In genomic region chr12:80577049-80577448, GRCm38 (mm10) we compare ENCODE assay signal across 9 mouse cellular contexts. TPM values are rescaled to one million over a fixed set of nuclear protein-coding genes. Genes with fewer than 3 reads are reported as not detected.
DNase-seq lines count a peak whose midpoint lies in the region; ATAC-seq and TF ChIP-seq lines count a peak whose summit lies in the region.
"Had no signal": no experiment of that assay in that cellular context is flagged by ENCODE, and none has a peak within 500 bp of the region (broad histone marks: within the 10 kb centered on the region; RNA-seq: fewer than 3 reads in every experiment).

No protein-coding gene starts in this region.

- H3K9ac ChIP-seq in MEL (ENCODE audit: control insufficient read depth, low read depth, low read length, poor library complexity, severe bottlenecking) = no peak overlapping the region
- H3K9ac ChIP-seq: liver, embryonic 13.5 days had no signal

- no peaks in the 10 kb centered on the region for H3K4me1 ChIP-seq in MEL (ENCODE audit: control insufficient read depth in 1 of 2, insufficient read depth in 2 of 2, low read length in 2 of 2)
- H3K4me1 ChIP-seq: liver, embryonic 13.5 days had no signal

- H3K4me3 ChIP-seq in MEL (ENCODE audit: control insufficient read depth in 1 of 2, insufficient read depth in 1 of 2, low read depth in 2 of 2, low read length in 2 of 2) = no peak overlapping the region
- H3K4me3 ChIP-seq: liver, embryonic 13.5 days had no signal

- no peak for TF ChIP-seq EP300 in MEL (IDR thresholded peaks at IDR 0.05; ENCODE audit: low read depth in 1 of 2, low read length in 2 of 2)

- 0 out of 2 replicates have a peak, but pooled peaks have one; percentile 15 for ATAC-seq in cerebellum, adult (ENCODE audit: insufficient number of reproducible peaks, low FRiP score, low TSS enrichment)

- no peaks in the 10 kb centered on the region for H3K36me3 ChIP-seq in MEL (ENCODE audit: control insufficient read depth in 1 of 2, insufficient read depth in 2 of 2, low read length in 2 of 2)
- H3K36me3 ChIP-seq: liver, embryonic 13.5 days had no signal

- TF ChIP-seq CTCF in MEL (IDR thresholded peaks at IDR 0.05 in 2 of 3, conservative IDR thresholded peaks at IDR 0.05 in 1 of 3; ENCODE audit: control insufficient read depth in 1 of 3, insufficient read depth in 1 of 3, low read depth in 2 of 3, low read length in 3 of 3, poor library complexity in 1 of 3, severe bottlenecking in 1 of 3) = peak; percentile 56 to 76 (median 69)

- no peak for DNase-seq in cerebellum, adult 11-12 months
- peak; percentile 45 to 55 for DNase-seq in layer of hippocampus, postnatal 10 days (ENCODE audit: low spot score in 2 of 2)
- no peak for DNase-seq in layer of hippocampus, postnatal 36 days
- peak; percentile 57 for DNase-seq in MEL (ENCODE audit: low read depth, low spot score)
- DNase-seq in cerebellum, postnatal 25 days = peak; percentile 33 to 74
- peak; percentile 45 for DNase-seq in naive thymus-derived CD4-positive, alpha-beta T cell, adult 2 months (ENCODE audit: low read depth)
- DNase-seq in spleen, postnatal 14 days (ENCODE audit: low spot score in 2 of 2) = no peak
- DNase-seq: liver, embryonic 13.5 days had no signal

- no peaks in the 10 kb centered on the region for H3K9me3 ChIP-seq in MEL (replicated peaks; ENCODE audit: insufficient read depth, low read length)
- H3K9me3 ChIP-seq: liver, embryonic 13.5 days had no signal

- peak; percentile 24 for TF ChIP-seq RAD21 in MEL (IDR thresholded peaks at IDR 0.05; ENCODE audit: low read depth, low read length)

- no peak for TF ChIP-seq POLR2A in MEL (IDR thresholded peaks at IDR 0.05; ENCODE audit: control insufficient read depth in 1 of 2, insufficient read depth in 1 of 2, low read depth in 1 of 2, low read length in 2 of 2, poor library complexity in 1 of 2)

- H3K79me2 ChIP-seq in MEL (ENCODE audit: control insufficient read depth, insufficient read depth, low read length, poor library complexity) = no peaks in the 10 kb centered on the region

- no peak overlapping the region for H3K27ac ChIP-seq in MEL (ENCODE audit: control insufficient read depth, low read depth, low read length)
- H3K27ac ChIP-seq: liver, embryonic 13.5 days had no signal

- H3K27me3 ChIP-seq in MEL (ENCODE audit: control insufficient read depth in 1 of 2, insufficient read depth in 2 of 2, low read length in 2 of 2) = no peaks in the 10 kb centered on the region; a peak in 2 of 4 replicates

TF ChIP-seq in MEL, 35 proteins besides CTCF, POLR2A, EP300 and RAD21:
- TF ChIP-seq SMC3 (IDR thresholded peaks at IDR 0.05; ENCODE audit: low read depth, low read length) (peak; percentile 48), HCFC1 (IDR thresholded peaks at IDR 0.05; ENCODE audit: low read depth, low read length) (no peak), BHLHE40 (IDR thresholded peaks at IDR 0.05; ENCODE audit: borderline replicate concordance, low read depth, low read length) (no peak)

RNA-seq across cellular contexts. Expression of gene Galnt16, which starts 59.0 kb away (rescaled TPM):
- 10 to 100 TPM; 84.0 to 91.5 TPM for total RNA-seq in layer of hippocampus, postnatal 10 days (2021)
- 100 to 1,000 TPM; 163 to 165 TPM for total RNA-seq in layer of hippocampus, postnatal 36 days (2021)
- total RNA-seq in MEL (2012; rRNA removed) = not detected in 2 replicates
- polyA plus RNA-seq in MEL (2012; ENCODE audit: insufficient read depth in 1 of 2, insufficient read length in 2 of 2, low read depth in 1 of 2, low replicate concordance in 2 of 2, missing spikeins in 1 of 2) = under 1 TPM in 1 of 2 experiments, not detected in 1; 0.08 TPM

Comparison
In these comparisons a context has a peak if more than half of its experiments do, and no peak if none do; other contexts are left out.
1. DNase-seq: peak in layer of hippocampus, postnatal 10 days (2 of 2), MEL (single experiment), cerebellum, postnatal 25 days (2 of 2) and naive thymus-derived CD4-positive, alpha-beta T cell, adult 2 months (single experiment); none in cerebellum, adult 11-12 months (single experiment), layer of hippocampus, postnatal 36 days (0 of 2) and spleen, postnatal 14 days (0 of 2).
2. RNA of gene Galnt16, which starts 59.0 kb away (total RNA-seq): 163 to 165 TPM in layer of hippocampus, postnatal 36 days and 84.0 to 91.5 TPM in layer of hippocampus, postnatal 10 days; not detected in MEL; every median in the first group is over 10 times any median in the second.